Mouse (Mus musculus): ENCODE data around the gene Col25a1. TPM values are rescaled to one million over a fixed set of nuclear protein-coding genes. Genes with fewer than 3 reads are reported as not detected.

The Col25a1 gene
- total RNA-seq, 2 experiments from 2014 or later: 0.16 to 0.33 TPM

DNA sequence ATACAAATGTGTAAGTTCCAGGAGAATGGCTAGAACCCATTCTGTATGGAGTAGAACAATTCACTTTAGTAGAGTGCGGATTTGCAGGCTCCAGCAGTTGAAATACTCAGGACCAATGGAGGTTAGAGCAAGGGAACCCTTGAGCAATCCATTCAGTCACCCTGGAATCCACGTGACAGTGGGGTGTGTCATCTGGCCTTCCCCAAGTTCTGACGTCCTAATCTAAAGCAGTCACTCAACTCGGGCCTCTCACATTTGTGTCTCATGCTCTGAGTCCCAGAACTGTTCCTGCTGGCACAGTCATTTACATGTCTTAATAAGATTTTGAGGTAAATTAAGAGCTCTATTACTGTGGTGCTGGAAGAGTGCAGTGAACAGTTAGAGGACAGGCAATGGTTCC lies 28.6 kb downstream of the Col25a1 start:
- intact Hi-C loops (cut with DNase I): no loop called here
- DNase-seq: no peak

DNA sequence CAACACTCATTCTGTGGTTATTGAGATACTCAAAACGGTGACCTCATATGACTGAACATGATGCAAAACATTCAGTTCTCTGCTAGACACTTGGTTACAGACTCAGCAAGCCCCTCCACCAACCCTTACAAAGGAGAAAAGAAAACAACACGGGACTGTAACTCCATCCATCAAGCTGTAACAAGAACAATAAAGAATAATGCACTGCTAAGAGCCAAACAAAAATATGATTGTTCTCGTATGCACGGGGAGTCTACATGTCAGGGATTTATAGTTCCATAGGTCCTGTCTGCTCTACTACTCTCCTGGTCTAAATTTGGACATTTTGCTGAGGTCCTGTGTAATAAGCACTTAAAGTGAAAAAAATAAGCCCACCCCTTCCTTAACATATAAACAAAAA lies 29.6 kb downstream of the Col25a1 start:
- intact Hi-C loops (cut with DNase I): no loop called here
- no peak for DNase-seq

DNA sequence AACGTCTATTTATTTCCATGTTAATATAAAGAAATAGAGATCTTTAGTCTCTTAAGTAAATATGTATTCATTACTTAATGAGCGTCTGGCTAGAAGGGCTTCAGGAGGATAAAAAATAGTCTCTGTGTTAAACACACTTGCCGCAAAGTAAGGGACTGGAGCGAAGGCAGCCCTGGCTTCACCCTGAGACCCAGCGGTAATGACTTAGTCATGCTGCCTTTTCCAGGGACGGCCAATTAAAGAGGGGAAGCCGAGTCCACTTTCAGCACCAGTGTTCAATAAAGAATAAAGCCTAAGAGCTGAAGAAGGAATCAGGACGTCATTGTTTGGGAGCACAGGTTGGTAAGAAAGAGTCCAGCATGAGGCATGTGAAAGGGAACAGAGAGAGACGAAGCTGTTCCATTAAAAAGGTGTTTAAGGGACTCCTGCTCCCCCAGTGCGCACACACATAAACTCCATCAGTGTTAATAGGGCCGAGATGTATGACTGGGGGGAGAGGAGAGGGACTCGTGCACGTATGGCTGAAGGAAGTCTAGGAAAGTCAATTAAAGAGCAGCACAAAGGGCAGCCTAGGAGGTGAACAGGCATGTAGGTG lies 30.1 kb downstream of the Col25a1 start:
- intact Hi-C loops (cut with DNase I): no loop called here
- DNase-seq: no peak

DNA sequence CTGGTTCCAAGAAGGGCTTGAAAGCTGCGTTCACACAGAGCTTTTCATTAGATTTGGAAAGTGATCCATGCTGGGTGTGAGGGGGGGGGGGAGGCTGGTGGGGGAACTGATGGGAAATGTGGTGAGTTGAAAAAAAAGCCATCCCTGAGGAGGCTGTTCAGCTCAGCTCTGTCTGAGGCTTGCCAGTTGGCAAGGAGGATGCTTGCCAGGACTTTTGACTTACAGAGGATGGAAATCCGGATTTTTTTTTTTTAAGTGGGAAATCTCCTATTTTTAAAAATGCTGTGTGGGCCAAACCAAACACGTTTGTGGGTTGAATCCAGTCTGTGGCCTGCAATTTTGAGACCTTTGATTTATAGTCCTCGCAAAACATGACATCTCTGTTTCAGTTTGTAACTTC lies 35.6 kb downstream of the Col25a1 start:
- intact Hi-C loops (cut with DNase I): no loop called here
- no peak for DNase-seq

DNA sequence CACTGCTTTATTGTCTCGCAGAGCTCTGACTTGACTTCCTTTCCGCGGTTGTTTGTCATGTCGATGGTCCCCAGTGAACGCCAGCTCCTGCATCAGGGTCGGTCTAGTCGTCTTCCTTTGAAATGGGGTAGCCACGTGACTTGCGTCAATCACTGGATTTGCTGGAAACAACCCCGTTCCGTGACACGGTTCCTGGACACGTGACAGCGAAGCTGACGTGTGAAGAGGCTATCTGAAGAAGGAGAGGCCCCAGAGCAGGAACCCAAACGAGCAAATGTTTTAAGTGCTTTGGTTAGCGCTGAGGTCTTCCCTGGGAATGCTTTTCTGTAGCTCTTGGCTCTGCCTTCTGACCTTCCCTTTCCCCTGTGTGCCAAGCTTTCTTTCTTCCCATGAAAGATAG lies 41.5 kb downstream of the Col25a1 start:
- intact Hi-C loops (cut with DNase I): no loop called here
- DNase-seq: peak; percentile 11 to 47

DNA sequence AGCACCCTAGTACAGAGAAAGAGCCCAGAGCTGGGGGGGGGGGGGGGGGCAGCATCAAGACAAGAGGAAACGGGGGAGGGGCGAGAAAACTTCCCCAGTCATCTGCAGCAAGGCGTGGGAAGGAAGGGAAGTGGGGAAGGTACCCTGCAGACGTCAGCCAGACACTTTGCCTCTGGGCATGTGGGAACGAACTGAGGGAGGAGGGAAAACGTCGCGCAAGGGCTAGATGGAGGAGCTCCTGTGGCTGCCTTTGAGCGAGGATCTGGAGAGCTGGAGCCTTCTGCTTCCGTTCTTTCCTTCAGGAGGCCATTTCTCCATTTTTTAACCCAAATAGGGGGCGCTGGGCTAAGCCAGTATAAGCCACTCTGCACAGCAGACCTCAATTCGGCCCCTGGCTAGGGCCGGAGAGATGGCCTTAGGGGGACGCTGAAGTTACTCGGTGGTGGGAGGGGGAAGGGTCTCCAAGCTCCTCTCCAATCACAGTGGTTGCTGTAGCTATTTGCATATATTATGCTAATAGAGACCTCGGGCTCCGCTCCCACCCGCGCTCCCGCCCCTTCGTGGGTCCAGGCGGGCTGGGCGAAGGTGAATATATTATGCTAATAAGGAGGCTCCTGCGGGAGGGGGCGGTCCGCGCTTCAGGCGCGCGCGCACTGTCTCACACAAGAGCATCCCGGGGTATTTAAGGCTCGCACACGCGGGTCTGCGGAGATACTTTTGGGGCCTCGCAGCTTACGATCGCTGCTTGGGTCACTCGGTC lies 49.1 kb downstream of the Col25a1 start:
- intact Hi-C loops (cut with DNase I): no loop called here
- DNase-seq: peak; percentile 54 to 65

DNA sequence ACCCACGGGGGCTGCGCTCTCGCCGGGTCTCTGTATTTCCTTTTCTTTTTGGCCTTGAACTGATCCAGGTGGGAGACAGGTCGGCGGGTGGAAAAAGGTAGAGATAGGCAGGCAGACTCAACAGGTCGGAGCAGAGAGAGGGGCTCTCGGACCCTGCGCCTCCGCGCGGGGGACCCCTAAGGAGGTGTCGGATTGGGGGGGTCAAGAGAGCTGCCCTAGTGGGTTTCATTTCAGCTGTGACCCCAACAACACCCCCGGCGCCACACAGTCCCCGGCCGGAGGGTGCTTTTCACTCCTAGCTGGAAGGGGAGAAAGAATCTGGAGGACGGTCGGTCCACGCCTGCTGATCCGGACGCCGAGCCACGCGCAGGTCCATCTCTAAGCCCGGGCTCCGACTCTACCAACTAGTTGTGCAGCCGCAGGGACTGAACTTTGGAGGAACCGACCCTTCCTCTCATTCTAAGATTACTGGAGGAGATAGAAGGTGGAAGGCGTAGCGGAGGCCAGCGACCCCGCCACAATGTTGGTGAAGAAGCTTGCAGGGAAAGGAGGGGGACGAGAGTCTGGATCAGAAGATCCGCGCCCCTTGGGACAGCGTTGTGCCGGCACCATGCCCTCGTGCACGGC lies 49.8 kb downstream of the Col25a1 start:
- DNase-seq: peak in 1 of 2 experiments; percentile 7
- intact Hi-C loops (cut with DNase I): no loop called here

DNA sequence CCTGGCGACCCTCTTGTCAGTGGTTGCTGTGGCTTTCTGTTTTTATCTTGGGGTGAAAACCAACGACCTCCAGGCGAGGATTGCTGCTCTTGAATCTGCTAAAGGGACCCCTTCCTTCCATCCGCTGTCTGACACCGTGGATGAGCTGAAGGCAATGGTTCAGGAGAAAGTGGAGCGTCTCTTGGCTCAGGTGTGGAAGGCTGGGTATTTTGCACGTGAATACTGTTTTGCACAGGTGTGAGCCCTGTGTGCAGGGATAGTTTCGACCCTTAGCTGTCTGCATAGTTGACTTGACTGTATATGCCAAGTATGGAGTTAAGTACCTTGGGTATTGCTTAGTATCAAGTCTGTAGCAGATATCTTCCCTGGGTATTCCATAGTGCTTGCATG lies 50.3 kb downstream of the Col25a1 start:
- no peak for DNase-seq
- intact Hi-C loops (cut with DNase I): no loop called here

DNA sequence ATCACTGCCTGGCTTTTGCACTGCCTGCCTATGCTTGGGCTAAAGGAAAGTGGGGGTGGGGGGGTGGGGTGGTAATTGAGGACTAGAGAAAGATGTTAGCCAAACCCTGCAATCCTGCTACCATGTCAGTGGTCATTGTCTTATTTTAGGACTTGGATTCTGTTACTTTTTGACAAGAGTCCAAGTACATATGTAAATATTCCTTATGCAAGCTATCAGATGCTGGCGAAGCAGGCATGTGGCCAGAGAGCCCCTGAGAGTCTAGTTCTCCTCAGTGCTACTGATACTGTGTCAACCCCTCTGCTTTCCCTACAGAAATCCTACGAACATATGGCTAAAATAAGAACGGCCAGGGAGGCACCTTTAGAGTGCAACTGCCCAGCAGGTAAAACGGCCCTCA lies 51.1 kb downstream of the Col25a1 start:
- DNase-seq: no peak
- intact Hi-C loops (cut with DNase I): no loop called here

DNA sequence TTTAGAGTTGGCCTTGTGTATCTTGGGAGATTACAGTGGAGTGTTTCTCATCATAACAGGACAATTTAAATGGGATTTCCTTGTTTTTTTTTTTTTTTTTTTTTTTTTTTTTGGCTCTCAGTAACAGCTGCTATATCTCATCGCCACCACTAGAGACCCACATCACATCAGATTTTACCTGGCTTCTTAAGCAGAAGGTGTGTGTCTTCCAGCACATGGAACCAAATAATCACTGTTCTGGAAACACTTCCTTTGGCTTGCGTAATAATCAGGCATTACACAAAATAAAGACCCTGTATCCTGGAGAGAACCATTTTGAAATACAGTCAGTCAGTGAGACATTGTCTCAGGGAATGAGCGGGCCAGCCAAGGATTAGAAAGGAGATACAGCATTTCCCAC lies 53.8 kb downstream of the Col25a1 start:
- no peak for DNase-seq
- intact Hi-C loops (cut with DNase I): loop anchor here (5.0 kb wide), 2 partner anchors 392 to 507 kb away; no protein-coding TSS in a partner anchor

DNA sequence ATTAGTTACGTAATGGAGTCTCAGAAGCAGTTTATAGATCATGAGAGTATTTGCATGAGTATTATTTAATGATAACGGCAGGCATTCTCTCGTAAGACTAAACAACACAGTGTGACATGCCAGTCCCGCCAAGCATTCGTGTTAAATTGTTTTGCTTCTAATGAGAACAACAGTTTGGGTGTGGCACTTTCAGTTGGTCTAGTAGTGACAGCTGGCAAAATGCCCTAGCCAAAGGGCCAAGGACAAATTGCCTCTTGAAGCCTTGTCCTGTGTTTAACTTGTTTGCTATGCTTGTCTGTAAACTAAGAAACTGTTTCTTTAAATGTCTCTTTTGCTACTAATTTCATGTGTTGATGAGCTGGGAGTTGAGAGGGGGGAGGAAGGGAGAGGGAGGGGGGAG lies 56.3 kb downstream of the Col25a1 start:
- no peak for DNase-seq
- intact Hi-C loops (cut with DNase I): loop anchor here (5.0 kb wide), 2 partner anchors 390 to 505 kb away; no protein-coding TSS in a partner anchor

DNA sequence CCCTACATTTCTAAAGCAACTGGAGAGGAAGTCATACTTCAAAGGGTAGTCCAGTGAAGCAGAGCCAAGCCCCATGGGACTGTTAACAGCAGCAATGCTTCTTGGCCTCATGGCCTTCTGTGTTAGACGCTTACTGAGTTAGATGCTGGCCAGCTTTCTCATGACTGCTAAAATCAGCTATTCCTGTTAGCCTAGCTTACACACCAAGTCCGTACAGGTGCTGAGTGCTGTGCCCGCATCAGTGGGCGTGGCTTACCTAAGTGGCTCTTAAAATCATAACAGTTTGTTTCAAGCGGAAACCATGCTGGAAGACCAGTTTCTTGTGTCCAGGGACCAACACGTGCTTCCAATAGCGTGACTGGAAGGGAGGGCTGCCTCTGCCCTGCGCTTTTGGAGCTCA lies 62.1 kb downstream of the Col25a1 start:
- intact Hi-C loops (cut with DNase I): no loop called here
- DNase-seq: no peak

DNA sequence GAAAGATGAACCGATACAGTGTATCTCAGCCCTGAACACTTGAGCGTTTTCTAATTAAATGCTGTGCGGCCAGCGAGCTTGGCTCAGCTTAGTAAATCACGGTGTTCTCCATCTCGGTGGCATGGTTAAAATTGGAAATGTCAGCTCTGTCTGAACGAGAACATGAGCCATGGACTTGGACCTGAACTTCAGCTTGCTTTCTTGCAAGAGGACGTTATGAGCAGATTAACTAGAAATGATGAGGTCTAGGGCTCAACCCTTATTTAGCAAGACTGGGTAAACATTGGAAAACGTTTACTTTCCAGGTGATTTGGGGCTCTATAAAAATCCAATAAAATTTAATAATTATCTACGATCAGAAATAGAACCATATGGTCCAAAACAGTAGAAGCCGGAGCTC lies 83.3 kb downstream of the Col25a1 start:
- intact Hi-C loops (cut with DNase I): no loop called here
- no peak for DNase-seq

DNA sequence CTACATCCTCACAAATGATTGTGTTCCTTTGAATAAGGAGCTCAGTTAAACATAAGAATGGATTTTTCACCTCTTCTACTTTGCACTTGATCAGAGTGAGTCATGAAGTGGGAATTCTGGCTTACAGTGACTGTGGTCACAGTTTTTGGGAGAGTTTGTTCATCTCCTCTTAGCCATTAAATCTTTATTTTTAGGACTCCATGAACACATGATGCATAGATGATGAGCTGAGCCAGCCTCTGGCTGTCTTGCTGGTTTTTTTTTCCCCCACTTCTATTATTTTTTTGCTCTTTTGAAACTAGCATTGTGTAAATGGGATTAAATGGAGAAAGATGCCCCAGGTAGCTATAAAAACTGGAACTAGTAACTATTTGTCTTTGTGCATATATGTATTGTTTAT lies 84.8 kb downstream of the Col25a1 start:
- intact Hi-C loops (cut with DNase I): no loop called here
- no peak for DNase-seq

DNA sequence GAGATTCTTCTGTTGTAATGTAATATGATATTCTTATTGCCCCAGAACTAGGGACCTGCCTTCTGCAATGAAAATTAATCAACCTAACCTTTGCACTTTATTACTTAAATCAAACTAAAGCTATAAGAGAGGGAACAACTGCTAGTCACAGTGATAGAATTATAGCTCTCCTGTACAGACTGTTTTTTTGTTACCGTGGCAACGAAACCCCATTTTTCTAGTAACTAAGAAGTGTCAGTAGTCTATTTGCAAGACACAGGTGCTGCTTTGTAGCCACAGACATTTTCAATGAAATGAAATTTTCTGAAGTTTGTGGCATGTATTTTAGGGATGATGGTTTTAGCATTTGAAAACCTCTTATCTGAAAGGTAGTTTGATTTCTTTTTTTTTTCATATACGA lies 85.3 kb downstream of the Col25a1 start:
- no peak for DNase-seq
- intact Hi-C loops (cut with DNase I): no loop called here

DNA sequence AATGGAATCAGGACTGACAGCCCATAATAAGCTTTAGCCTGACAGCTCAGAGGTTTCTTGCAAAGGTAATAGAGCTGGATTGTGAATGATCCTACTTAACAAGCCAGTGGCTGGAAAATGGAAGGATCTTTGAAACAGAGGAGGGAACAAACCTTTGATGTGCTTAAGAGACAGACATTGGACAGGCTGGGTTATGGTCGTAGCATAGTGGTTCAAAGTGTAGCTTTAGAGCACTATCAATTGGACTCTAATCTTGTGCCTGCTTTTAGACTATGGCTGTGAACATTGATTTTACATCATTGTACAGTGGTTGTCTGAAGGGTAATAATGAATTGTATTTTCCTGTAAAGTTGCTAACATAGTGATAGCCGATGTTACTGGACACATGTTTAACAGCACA lies 86.4 kb downstream of the Col25a1 start:
- DNase-seq: no peak
- intact Hi-C loops (cut with DNase I): no loop called here

DNA sequence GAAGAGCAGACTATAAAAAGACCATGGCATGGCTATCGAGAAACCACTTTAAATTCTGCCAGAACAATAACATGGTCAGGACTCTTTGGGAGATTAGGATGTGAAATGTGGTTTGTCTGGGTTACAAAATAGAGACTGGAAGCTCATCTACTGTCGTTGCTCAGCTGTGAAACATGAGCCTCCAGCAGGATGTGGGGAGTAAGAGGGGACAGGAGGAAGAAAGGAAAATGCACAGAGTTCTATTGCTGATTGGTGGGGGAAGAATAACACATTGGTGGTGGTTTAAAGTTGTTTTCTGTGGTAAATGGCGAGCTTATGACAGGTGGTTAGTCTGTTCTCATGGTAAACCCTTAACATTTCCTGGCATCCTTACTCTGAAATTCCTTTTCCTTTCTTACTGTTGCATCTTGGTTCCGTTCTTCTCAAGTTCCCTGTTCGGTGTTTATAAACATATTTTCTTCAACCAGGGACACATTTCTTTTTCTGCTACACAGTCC lies 87.0 kb downstream of the Col25a1 start:
- intact Hi-C loops (cut with DNase I): no loop called here
- DNase-seq: no peak

DNA sequence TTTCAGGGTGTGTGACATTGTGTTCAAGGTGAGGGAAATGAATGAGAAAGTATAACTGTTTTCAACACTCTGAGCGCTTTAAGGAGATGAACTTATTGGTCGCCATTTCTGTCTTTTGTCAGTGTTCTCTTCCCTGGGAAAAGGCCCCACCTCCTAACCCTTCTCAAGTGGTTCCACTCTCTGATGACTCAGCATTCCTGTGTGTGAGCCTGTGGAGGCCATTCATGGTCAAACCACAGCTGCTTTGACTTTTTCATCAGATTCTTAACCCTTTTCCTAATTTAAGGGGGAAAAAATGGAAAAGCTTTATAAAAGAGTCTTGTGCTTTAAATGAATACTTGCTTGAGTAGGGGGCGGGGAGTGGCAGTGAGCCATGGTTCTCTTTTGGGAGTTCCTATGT lies 89.5 kb downstream of the Col25a1 start:
- no peak for DNase-seq
- intact Hi-C loops (cut with DNase I): no loop called here

DNA sequence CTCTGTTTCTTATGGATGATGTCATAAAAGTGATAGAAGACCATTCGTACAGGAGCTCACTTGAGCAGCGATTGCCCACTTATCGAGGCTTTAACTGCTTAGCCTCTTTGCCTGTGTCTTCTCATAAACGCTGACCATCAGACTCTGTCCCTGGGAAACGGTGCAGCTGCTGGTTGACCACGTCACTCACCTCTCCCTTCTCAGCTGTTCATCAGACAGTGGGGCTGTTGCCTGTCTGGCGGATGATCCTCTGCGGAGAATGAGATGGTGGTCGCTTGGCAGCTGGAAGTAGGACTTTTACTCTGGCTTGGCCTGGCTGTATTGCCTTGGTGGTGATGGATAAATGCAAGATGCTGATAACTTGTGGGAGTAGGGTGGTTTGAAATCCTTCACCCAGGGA lies 96.9 kb downstream of the Col25a1 start:
- intact Hi-C loops (cut with DNase I): no loop called here
- no peak for DNase-seq

DNA sequence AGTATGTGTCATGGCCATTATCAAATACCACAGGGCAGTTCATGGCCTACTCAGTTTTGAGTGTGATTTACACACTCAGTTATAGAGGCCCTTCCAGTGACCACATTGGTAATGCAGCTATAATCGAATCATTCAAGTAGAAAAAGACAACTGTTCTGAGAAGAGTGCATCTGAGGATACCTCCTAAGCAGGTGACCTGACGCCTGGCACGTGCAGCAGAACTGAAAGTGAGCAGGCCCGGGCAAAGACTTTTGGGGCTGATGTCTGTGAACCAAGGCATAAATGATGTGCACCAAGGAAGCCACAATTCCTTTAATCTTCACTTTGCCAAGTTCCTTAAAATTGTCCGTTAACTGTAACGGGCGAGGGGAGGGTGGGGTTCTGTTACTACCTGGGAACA lies 101.6 kb downstream of the Col25a1 start:
- intact Hi-C loops (cut with DNase I): no loop called here

DNA sequence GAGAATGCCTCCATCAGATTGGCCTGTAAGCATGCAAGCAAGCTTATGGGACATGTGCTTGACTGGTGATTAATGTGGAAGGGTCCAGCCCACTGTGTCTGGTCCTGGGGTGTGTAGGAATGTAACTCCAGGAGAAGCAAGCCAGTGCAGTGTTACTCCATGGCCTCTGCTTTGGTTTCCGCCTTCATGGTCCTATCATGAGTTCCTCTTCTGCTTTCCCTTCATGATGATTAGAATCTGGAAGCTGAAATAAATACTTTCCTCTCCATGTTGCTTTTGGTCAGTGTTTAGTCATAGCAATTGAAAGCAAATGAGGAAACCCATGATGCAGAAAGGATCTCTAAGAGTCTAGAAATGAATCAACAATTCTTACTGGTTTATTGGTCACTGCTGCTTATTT lies 103.9 kb downstream of the Col25a1 start:
- intact Hi-C loops (cut with DNase I): no loop called here
- no peak for DNase-seq

More for the DNA sequence above, 101.6 kb downstream of the Col25a1 start:
- no peak for DNase-seq

DNA sequence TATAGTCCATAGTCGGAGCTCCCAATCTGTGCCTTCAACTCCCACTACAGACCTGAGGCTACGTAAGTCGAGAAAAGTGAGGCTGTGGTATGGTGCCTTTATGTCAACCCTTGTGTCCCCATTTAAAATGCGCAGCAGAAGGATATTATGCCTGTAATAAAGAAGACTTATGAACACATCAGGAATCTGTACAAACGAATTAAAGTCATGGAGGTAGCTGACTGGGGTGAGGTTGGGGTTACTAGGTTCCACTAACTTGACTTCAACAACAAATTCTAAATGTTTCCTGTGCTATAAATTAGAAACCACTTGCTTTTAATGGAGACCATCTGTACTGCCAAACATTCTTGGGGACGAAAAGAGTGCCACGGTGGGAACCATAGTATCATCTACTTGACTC lies 104.8 kb downstream of the Col25a1 start:
- intact Hi-C loops (cut with DNase I): no loop called here
- DNase-seq: no peak
